Mouse (Mus musculus) heart, adult 18-20 months (tissue): ENCODE measurements around the gene Ssbp1. TPM values are rescaled to one million over a fixed set of nuclear protein-coding genes. Genes with fewer than 3 reads are reported as not detected.

Experiments
- DNase-seq, 2 experiments: peaks; one replicate each; pipeline ENCODE4 v3.0.0; 2021 to 2022; ENCODE audit warnings: mixed read lengths in 1 of 2
- long read RNA-seq, 2 experiments: library from polyadenylated mRNA; stranded (forward); transcript quantifications; one replicate each; pipeline ENCODE4 v2.0.0; 2021
- total RNA-seq, 2 experiments: library from RNA; stranded (reverse); gene quantifications; 2 replicates each; pipeline ENCODE4 v1.2.3; 2021

Ssbp1 gene
- 10 to 100 TPM; 31.9 to 32.3 TPM for total RNA-seq
- long read RNA-seq, experiment 1, full-length matches to known transcripts, result 84 of 525 reads
- long read RNA-seq, experiment 1, partial matches to known transcripts, result 430 of 525 reads
- long read RNA-seq, experiment 1, other reads (novel, unspliced or antisense), result 11 of 525 reads
- long read RNA-seq, experiment 2, full-length matches to known transcripts, result 63 of 416 reads
- long read RNA-seq, experiment 2, partial matches to known transcripts, result 349 of 416 reads
- long read RNA-seq, experiment 2, other reads (novel, unspliced or antisense), result 4 of 416 reads

DNA sequence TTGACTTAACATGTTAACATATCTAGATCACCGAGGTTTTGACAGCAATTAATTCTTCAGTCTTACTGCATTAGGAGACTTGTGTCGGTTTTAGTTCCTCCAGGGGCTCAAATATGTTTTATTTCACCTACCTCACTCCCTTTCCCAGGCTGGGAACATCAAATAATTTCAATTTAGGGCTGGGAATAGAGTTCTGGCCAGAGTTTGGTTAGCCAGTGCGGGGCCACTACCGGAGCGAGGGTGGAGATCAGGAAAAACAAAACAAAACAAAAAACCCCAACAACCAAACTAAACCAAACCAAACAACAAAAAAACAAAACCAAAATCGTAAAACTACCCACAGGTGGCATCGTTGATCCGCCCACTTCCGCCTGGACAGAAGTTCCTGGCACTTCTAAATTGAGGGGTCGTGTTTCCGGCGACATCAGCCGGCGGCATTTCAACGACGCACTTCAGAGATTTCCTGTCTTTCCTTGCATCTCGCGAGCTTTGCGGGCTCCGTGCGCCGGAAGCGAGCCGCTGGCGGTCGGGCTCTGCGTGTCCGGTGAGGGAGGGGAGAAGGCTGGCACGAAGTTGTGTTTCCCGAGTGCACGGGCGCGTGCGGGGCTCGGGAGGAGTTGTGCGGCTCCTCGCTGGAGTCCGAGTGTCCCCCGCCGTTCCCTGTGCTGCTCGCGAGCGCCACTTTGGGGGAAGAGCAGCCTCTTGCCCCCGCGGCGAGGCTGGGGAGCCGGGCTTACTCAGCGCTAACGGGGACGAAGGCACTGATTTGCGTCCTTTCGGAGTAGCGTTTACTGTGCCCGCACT is at the start of gene Ssbp1:
Gene Ssbp1 (plus strand): TSS at position 437 of the 804 bp plus-strand sequence.
- DNase-seq, result peak; percentile 94

DNA sequence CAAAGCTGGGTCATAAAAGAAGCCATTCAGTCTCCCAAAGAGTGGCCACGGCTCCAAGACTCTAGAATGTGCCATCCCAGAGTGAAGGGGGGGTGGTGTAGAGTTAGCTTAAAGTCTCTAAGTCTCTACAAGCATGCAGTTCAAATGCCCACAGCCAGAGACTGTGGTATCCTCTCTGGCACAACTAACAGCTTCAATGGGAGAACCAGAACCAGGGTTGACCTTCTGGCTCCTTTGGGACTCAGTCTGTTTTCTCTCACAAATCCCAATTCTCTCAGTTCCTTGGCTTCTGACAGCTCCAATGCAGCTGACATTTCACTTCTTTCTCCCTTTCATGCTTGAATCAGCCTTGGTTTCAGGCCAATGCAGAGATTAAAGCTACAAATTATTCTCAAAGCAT is 48.1 kb upstream of the Ssbp1 start:
- peak; percentile 13 to 15 for DNase-seq

DNA sequence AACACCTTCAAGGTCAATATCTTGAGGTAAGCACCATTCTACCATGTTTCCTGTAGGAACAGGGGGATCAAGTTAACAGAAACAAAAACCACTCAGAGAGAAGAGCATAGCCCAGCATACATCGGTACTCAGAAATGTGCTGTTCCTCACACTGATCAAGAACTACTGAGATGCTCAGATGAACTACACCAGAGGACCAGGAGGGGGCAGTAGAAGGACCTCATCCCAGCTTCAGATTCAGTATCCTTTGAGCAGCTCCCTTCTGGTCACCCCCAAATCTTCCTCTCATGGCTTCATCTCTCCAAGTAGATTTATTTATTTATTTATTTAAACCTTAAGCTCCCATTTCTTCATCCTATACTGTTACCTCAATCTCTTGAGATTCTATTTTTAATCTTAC is 47.4 kb upstream of the Ssbp1 start:
- DNase-seq, result peak; percentile 25 to 63

DNA sequence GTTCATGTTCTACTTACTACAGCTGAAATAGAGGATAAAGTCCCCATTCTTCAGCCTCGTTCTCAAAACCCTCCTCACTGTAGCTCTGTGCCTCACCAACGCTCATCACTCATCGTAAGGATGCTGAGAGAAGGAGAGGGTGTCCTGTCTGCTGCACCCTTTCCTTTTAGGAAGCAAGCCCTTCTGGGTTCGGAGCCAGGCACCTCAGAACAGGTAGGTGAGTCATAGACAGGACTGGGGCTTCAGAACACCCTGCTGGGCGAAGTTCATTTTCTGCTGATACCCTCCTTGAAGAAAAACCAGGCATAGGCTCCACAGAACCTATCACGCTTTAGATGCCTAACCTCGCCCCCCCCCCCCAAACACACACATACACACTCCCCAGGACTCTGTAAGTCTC is 43.7 kb upstream of the Ssbp1 start:
- no peak for DNase-seq

DNA sequence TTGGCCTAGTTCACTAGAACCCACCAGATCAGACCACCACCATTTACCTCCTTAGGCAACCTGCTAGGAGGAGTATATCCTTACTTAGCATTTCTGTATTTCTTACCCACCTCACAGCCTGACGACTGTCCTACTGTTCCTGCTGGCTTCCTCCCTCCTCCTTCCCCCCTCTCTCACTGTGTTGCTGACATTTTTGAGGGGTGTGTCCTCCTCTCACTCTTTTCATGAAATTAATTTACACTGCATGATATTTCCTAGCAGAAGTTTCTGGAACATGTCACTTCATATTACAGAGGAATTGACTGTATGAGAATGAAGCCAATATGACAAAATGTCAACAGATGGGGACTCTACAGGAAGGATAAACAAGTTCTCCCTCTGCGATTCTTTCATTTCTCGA is 42.5 kb upstream of the Ssbp1 start:
- DNase-seq, result no peak

DNA sequence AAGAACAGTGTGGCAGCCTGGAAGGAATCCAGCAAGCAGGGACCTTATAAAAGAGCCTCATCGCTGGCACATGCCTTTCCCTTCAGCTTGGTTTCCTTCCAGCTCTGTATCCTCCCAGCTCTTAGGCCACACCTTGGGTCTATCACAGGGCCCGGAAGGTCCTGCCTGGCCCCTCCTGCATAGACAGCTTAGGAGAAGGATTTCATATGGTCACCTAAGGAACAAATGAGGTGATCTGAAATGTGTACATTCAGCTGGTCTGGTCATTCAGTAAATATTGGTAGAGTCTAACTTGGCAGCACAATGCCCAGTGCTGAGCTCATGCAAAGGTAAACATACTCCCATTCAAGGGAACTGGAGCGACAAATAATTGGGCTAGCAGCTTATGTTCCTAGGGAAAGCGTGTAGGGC is 41.6 kb upstream of the Ssbp1 start:
- DNase-seq, result no peak

DNA sequence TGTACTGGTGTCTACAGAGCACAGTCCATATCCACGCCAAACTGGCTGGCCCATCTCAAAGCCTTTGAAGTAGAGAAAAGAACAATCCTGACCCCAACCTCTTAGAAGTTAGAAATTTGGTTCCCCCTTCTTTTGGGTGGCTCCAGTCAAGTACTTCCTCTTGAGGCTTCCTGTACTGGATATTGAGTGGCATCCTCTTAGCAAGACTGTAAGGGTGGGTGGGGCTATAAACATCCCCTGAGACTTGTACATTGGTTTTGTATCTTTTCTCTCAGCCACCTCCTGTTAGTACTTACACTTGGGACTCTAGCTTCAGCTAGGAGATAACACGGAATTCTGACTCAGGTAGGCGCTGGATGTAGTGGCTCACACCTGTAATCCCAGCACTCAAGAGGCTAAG is 40.9 kb upstream of the Ssbp1 start:
- DNase-seq, result peak in 1 of 2 experiments; percentile 11

DNA sequence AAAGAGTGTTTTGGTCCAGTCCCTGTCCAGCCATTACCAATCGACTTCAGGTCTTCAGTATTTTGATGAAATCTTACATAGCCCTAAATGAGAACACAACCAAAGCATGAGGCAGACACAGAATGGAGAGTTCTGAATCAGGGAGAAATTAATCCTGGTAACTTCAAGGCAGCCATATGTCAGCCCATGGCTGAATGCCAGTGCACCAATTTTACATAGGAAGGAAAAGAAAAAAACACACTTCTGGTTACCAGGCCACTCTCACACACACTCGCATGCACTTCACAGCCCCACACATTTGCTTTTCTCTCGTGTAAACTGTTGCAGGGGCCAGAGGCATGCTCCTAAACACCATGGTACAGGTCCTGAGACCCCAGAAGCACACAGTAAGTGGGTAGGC is 40.3 kb upstream of the Ssbp1 start:
- DNase-seq, result no peak

DNA sequence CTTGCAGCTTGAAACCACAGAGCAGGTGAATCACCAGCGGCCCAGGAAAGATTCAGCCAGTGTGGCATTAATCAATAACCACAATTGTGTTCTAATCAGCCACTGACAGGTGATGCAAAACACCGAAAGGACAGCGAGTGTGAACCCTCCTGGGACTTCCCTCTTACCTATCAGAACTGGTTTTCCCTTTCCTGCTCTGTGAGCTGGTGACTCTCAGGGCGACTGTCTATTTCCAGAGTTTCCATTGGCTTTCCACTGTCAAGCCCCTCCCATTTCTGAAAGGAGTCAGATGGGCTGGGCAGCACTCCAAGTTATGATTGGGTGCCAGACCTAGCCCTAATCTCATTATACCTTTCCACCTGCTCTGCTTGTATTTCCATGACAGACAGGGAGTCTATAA is 39.8 kb upstream of the Ssbp1 start:
- no peak for DNase-seq

DNA sequence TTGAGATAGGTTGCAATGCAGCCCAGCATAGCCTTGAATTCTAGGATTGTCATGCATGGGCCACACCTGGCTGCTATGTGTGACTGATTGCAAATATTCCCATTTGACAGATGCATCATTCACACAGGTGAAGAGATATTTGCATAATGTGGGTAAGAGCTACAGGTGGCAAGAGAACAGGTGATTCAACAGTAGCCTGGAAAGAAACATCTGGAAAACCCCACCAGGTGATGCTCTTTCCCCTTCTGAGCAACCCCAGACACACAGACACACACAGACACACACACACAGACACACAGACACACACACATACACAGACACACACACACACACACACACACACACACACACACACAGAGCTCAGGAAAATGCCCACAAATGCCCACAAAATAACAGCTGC is 39.3 kb upstream of the Ssbp1 start:
- no peak for DNase-seq

DNA sequence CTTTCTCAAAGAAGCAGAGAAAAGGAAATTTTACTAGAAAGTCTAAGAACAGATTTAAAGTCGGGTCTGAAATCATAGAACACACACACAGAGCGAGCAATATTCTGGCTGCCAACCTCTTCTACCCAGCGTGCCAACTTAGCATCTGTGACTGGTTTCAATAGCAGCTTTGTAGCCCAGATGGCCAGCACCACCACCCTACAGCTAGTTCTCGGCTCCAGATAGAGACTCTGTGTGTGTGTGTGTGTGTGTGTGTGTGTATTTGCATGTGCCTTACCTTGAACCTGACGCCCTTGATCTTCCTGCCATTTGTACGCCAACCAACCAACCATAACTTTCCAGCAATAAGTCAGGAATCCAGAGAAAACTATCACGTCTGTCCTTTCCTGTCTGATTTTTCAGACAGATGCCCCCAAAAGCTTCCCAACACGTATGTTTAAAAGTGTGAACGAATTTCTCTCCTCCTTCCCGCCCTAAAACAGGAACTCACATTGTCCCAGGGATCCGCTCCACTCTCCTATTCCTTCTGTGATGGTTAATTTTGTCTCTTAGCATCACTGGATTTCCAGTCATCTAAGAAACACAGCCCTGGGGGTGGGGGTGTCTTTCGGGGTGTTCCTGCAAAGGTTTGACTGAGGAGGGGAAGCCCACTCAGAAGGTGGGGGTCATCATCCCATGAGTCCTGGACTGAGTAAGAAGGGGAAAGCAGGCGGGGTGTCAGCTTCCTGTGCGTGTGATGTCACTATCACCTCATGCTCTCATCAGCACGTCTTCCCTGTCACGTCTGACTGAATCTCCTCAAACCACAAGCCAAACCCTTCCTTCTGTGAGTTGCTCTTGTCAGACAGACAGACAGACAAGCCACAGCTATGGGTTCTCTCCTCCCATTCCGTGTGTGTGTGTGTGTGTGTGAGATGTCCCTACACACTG is 38.5 kb upstream of the Ssbp1 start:
- no peak for DNase-seq

DNA sequence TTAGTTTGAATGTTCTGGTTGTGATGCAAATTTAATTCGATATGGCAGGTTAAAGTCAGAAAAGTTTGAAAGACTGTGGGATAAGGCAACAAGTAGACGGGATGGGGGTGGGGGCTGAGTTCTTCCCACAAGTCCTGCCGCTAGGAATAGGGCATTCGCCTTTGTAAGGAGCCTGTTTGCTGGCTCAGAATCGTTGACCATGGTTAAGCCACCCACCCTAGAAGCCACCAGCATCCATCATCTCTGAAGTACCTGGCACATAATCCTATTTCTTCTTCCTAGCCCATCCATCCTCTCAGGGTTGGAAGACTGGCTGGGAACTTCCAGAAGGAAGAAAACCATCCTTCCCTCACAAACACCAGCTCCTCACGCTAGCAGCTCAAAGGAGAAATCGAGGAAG is 36.5 kb upstream of the Ssbp1 start:
- no peak for DNase-seq

DNA sequence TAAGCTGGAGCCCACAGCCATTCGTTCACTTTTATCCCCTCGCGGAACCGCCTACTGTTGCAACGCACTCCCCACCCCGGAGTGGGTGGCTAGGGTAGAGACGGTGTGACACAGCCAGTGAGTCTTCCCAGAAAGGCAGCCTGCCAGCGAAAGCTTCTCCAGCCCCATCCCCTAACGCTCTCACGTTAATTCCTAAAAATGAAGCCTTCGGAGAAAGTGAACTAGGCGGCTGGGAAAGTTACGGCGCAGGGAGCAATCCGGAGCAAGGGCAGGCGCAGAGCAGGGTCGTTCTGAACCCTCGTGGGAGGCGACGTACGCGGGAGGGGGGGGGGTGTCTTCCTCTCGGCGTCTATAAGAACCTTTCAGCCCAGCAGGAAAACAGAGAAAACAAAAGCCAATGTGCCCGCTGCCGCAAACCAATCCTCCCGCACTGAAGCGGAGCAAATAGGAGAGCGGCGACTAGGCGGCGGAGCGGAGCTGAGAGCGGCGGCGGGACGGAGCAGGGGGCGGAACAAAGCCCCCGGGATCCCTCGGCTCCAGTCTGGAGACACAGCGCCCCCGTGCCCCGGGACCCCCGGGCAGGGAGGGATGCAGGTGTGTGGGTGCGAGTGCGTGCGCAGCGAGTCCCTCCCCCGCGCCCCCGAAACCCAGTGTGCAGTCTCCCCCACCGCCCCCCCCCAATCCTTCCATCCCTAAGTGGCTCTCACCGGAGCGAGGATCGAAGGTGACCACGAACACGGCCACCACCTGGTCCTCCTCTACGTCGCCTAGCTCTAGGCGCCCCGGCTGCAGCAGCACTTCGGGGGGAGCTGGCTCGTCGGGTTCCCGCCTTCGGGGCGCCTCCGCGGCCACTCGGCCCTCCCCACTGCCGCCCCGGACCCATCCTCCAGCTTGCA is 35.8 kb upstream of the Ssbp1 start:
- DNase-seq, result peak; percentile 41 to 54

DNA sequence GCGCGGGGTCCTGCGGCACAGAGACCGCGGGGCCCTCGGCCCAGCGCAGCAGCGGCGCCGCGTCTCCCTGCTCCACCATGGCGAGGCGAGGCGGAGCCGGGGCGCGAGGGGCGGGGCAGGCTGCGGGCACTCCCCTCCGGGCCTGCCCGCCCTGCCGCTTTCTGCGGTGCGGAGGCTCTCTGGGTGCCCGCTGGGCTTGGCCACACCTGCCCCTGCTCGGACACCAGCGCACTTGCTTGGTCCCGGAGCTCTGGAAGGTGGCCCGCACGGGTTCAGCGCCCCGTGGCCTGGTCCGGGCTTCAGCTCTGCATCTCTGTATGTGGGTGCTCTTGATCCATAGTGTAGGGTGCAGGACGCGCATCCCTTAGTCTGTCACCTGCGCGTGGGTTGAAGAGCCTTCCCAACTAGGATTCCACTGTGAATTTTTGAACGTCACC is 35.1 kb upstream of the Ssbp1 start, which contains the start of gene E330009J07Rik:
Gene E330009J07Rik (minus strand): TSS at position 89 of the 437 bp plus-strand sequence.
- peak; percentile 85 to 88 for DNase-seq

DNA sequence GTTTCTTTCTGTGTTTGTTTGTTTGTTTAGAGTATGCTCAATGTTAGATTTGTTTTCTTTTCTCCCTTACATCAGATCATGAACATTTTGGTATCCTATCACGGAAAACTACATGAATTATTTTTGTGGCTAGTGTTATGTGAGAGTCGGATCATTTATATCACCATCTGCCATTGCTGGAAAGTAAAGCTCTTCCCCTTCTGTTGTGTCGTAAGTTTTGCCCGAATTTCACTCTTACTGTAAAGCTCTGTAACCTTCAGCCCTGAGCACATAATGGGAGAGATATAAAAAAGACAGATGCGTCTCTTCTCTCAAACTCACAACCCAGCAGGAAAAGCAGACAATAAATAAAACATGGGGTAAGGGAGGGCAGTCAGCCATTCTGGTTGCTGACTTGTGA is 32.2 kb upstream of the Ssbp1 start, which contains the start of gene Wee2:
Gene Wee2 (plus strand): TSS at position 153 of the 400 bp plus-strand sequence.
- no peak for DNase-seq

DNA sequence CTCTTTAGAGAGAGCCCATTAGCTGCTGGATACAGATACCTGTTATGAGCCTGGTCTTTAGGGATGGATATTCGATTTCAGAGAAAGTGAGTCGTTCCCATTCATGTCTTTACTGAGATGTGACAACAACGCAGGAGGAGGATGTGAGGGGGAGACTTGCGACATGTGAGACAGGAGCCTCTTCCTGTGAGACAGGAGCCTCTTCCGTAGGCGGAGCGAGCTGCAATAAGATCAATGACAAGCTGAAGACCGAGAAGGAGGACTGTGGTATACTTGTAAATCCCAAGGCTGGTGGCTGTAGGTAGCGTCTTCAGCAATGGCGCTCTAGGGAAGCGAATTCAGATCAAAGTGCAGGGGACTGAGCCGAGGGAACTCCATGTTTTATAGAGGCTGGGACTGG is 31.4 kb upstream of the Ssbp1 start:
- no peak for DNase-seq

DNA sequence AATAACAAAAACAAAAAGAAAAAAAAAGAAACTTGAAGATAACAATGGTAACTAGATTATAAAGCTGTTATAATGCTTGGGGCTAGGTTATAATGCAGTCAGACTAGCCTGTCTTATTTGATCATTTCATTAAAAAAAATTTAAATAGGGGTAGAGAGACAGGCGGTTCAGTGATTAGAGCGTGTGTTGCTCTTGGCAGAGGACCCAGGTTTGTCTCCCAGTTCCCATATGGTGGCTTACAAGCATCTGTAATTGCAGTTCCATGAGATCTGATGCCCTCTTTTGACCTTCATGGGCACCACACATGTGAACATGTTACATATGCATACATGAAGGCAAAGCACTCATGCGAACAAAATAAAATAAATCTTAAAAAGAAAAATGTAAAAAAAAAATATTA is 29.9 kb upstream of the Ssbp1 start:
- DNase-seq, result no peak

DNA sequence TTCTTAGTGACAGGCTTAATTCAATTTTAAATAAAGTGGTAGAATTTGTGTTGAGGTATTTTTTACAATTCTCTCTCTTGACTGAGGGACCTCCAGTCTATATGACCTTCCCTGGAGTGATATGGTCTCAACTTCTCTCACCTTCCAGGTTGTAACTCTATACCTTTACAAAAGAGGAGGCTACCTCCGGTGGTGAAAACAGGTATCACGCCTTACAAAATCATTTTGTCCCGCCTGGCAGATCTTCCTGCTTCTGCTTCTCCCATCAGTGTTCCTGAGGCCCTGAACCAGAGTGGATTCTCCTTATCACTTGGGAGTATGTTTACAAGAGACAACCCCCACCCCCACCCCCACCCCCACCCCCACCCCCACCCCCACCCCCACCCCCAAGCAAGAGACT is 29.4 kb upstream of the Ssbp1 start:
- no peak for DNase-seq

DNA sequence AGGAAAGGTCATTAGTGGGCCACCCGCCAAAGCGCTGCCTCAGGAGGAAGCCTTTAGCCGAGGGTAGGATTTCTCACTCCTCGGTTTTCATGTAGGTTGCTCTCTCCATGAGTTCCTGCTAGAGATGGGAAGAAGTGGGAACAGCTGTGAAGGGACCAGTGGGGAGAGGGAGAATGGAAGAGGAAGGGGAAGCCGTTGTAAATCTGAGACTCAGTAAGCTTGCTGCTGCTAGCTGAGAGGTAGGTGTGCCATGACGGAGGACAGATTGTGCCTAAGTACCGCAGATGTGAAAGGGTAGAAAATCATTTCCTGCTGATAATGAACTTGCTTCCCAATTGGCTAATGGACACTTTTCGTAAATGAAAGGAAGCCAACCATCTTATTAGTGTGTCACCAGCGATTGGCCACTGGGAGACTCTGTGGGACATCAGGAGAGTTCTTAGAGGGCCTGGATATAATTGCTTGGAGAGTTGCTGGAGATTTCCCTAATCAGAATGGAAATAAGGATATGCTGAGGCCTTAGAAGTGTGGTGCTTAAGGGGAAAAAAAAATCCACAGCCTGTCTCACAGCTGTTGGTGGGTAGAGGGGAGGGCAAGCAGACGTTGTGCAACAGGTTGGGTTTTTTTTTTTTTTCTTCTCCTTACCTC is 27.7 kb upstream of the Ssbp1 start:
- no peak for DNase-seq

DNA sequence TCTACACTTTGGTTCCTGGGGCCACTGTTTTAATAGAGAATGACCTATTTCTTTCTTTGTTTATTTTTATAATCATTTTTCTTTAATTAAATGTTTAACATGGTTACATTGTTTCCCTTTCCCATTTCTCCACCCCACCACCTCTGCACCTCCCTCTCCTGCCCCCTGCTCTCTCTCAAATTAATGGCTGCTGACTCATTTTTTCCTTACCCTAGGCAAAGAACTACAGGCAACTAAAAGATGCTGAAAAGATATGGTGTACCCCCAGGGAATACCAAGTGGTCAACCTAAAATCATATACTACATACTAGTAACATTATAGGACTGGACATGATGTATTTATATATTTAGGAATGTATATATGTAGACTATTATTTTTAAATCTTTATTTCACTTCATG is 22.5 kb upstream of the Ssbp1 start:
- no peak for DNase-seq
